ENCODE assay signal across 38 mouse cellular contexts in genomic region chr5:120966156-120966555, GRCm38 (mm10). TPM values are rescaled to one million over a fixed set of nuclear protein-coding genes. Genes with fewer than 3 reads are reported as not detected.
"Had no signal": no experiment of that assay in that cellular context is flagged by ENCODE, and none has a peak within 500 bp of the region (broad histone marks: within the 10 kb centered on the region; RNA-seq: fewer than 3 reads in every experiment).

No protein-coding gene starts in this region.

- H3K9me3 ChIP-seq: heart, embryonic 15.5 days; hindbrain, embryonic 12.5 days; kidney, embryonic 15.5 days; limb, embryonic 13.5 days; limb, embryonic 15.5 days; liver, embryonic 12.5 days had no signal

- H3K27me3 ChIP-seq: heart, embryonic 13.5 days; heart, embryonic 15.5 days; hindbrain, embryonic 12.5 days; limb, embryonic 13.5 days; limb, embryonic 15.5 days; liver, embryonic 12.5 days had no signal

- H3K27ac ChIP-seq: heart, adult 2 months; heart, embryonic 13.5 days; heart, embryonic 15.5 days; hindbrain, embryonic 12.5 days; hindbrain, embryonic 14.5 days; kidney, embryonic 15.5 days; kidney, postnatal 0 days; limb, embryonic 13.5 days; limb, embryonic 15.5 days; liver, embryonic 12.5 days; liver, embryonic 14.5 days had no signal

- DNase-seq: gastrocnemius, postnatal 14 days; gastrocnemius, postnatal 36 days; heart, adult 11 months; heart, adult 2 months; heart, postnatal 14 days; heart, postnatal 36 days; kidney, adult 11 months; kidney, adult 2 months; kidney, adult 9 months; kidney, postnatal 14 days; kidney, postnatal 36 days; layer of hippocampus, postnatal 36 days had no signal

- H3K4me2 ChIP-seq: heart, embryonic 11.5 days; heart, embryonic 13.5 days; heart, embryonic 15.5 days; hindbrain, embryonic 12.5 days; hindbrain, embryonic 14.5 days; kidney, embryonic 15.5 days; limb, embryonic 13.5 days; limb, embryonic 15.5 days; liver, embryonic 12.5 days had no signal

- ATAC-seq: hindbrain, embryonic 16.5 days; intestine, embryonic 16.5 days; liver, embryonic 12.5 days had no signal

- H3K4me1 ChIP-seq: heart, embryonic 13.5 days; heart, embryonic 15.5 days; hindbrain, embryonic 12.5 days; kidney, embryonic 15.5 days; limb, embryonic 13.5 days; limb, embryonic 15.5 days; liver, embryonic 12.5 days had no signal

- H3K36me3 ChIP-seq: heart, embryonic 13.5 days; heart, embryonic 15.5 days; hindbrain, embryonic 12.5 days; kidney, embryonic 15.5 days; limb, embryonic 13.5 days; limb, embryonic 15.5 days; liver, embryonic 12.5 days had no signal

- H3K4me3 ChIP-seq: heart, adult 2 months; heart, embryonic 13.5 days; heart, embryonic 15.5 days; hindbrain, embryonic 12.5 days; kidney, embryonic 15.5 days; limb, embryonic 13.5 days; limb, embryonic 15.5 days; liver, embryonic 12.5 days had no signal

- H3K9ac ChIP-seq: heart, embryonic 13.5 days; heart, embryonic 15.5 days; hindbrain, embryonic 12.5 days; hindbrain, embryonic 14.5 days; kidney, embryonic 15.5 days; limb, embryonic 13.5 days; limb, embryonic 15.5 days; liver, embryonic 12.5 days; liver, embryonic 14.5 days had no signal

RNA-seq across cellular contexts. Expression of gene Rph3a, which starts 43.7 kb away (rescaled TPM):
- total RNA-seq: gastrocnemius, adult 18-20 months; gastrocnemius, postnatal 36 days; heart, adult 2 months; heart, postnatal 14 days; heart, postnatal 36 days; hematopoietic stem cell, adult 5-6 weeks; liver, adult 2 months had no signal
- polyA plus RNA-seq: gonadal fat pad, adult 2 months; heart, adult 2 months; heart, embryonic 11.5 days; heart, embryonic 13.5 days; heart, embryonic 15.5 days; heart, postnatal 0 days; limb, embryonic 11.5 days; liver, adult 2 months; liver, embryonic 12.5 days; liver, embryonic 14.5 days; liver, embryonic 16.5 days had no signal

RNA-seq across cellular contexts. Expression of gene Oas1d, which starts 51.8 kb away (rescaled TPM):
- total RNA-seq: gastrocnemius, adult 18-20 months; gastrocnemius, adult 8-10 months; gastrocnemius, postnatal 14 days; gastrocnemius, postnatal 36 days; heart, adult 2 months; heart, postnatal 14 days; heart, postnatal 36 days; hematopoietic stem cell, adult 5-6 weeks; layer of hippocampus, adult 18-20 months; layer of hippocampus, postnatal 36 days; left cerebral cortex, adult 18-20 months; left cerebral cortex, adult 8-10 months; left cerebral cortex, postnatal 10 days; left cerebral cortex, postnatal 36 days; liver, adult 2 months had no signal
- polyA plus RNA-seq: gonadal fat pad, adult 2 months; heart, adult 2 months; heart, embryonic 11.5 days; heart, embryonic 13.5 days; heart, embryonic 15.5 days; heart, postnatal 0 days; hindbrain, embryonic 12.5 days; hindbrain, embryonic 14.5 days; intestine, embryonic 16.5 days; kidney, adult 2 months; kidney, embryonic 15.5 days; kidney, postnatal 0 days; limb, embryonic 11.5 days; limb, embryonic 13.5 days; limb, embryonic 15.5 days; liver, adult 2 months; liver, embryonic 12.5 days; liver, embryonic 14.5 days; liver, embryonic 16.5 days had no signal

RNA-seq across cellular contexts. Expression of gene Oas1a, which starts 58.8 kb away (rescaled TPM):
- total RNA-seq: gastrocnemius, adult 8-10 months; gastrocnemius, postnatal 14 days; layer of hippocampus, postnatal 36 days had no signal
